Mouse (Mus musculus) Muller cell, postnatal 12 days (primary cell): Measurements from ENCODE around the gene Vti1a.

ENCODE experiments used
- DNase-seq: peaks from one replicate; pipeline ENCODE4 v3.0.0-alpha.2; 2015; ENCODE audit errors: inconsistent ontology term

Vti1a gene

DNA sequence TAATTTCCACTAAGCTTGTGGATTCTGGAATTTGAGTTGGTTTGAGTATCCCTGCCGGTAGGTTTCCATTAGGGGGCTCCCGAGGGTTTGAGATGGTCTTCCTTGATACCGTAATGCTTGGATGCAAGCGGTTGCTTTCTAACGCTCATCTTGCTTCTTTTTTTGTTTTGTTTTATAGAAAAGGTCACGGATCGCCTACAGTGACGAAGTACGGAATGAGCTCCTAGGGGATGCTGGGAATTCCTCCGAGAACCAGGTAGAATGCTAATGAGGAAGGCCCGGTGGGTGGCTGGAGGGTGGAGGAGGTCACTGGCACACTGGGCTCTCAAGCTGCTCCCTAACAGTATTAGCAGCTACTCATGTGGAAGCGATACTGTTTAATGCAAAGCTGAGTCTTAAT lies 64.7 kb downstream of the Vti1a start:
- DNase-seq = peak; percentile 38

DNA sequence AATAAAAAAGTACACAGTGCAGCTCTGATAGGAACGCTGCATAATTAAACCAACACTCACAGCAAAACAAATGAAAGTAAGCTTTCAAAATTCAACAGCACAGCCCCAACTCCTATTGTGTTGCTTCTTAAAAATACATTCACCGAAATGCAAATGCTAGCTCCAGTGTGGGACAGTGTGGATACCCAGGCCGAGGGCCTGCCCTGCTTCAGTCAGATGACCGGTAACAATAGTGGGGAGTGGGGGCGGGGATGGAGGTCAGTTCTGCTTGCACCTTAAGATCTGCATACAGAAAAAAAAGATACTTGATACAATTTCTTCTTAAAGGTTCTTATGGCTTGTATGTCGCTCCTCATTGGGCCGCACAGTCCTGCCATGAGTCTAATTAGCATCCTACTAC lies 65.2 kb downstream of the Vti1a start:
- DNase-seq = no peak

GRCm38 (mm10) chr19:55382745-55383144 lies 66.7 kb downstream of the Vti1a start:
- no peak for DNase-seq

- peak; percentile 92 for DNase-seq
Observed at GRCm38 (mm10) chr19:55384634-55385033, 68.5 kb downstream of the Vti1a start.

GRCm38 (mm10) chr19:55389019-55389418 lies 72.9 kb downstream of the Vti1a start:
- DNase-seq = no peak

GRCm38 (mm10) chr19:55390323-55390722 lies 74.2 kb downstream of the Vti1a start:
- DNase-seq = no peak

DNA sequence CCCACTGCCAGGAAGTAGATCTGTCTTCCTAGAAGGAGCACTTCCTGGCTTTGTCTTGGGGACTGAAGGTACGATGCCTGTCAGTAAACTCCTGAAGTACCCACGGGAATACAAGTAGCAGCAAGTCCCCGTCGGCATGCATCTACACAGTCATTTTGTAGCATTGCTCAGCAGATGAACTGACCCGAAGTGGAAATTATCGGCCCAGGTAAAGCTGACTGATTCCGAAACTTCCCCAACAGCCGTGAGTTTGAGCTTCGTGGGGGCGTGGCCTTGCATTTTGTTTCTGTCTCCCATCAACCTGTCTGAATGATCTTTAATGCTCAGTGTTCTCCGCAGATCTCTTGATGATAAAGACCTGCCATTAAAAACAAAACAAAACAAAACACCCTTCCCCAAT lies 85.5 kb downstream of the Vti1a start:
- no peak for DNase-seq

DNA sequence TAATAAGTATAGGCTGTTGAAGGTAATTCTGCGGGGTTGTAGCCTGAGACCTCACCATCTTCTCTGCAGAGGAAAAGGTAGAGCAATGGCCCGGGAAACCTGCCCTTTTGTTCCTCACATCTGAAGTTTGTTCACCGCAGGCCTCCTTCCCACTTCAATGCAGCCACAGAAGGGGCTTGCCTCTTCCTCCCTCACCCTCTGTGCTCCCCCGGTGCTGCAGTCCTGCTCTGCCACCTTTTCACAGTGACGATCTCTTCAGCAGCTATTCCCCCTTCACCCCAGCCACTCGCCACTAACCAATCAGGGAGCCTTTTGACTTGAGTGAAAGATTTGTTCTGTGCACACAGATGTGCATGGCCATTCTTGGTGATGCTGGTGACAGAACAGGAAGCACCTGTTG lies 92.4 kb downstream of the Vti1a start:
- DNase-seq = no peak

GRCm38 (mm10) chr19:55411415-55411814 lies 95.3 kb downstream of the Vti1a start:
- no peak for DNase-seq

GRCm38 (mm10) chr19:55411894-55412293 lies 95.8 kb downstream of the Vti1a start:
- no peak for DNase-seq

- DNase-seq = peak; percentile 60
Observed at GRCm38 (mm10) chr19:55414050-55414449, 98.0 kb downstream of the Vti1a start.

- DNase-seq = no peak
Observed at GRCm38 (mm10) chr19:55418756-55419155, 102.7 kb downstream of the Vti1a start.

DNA sequence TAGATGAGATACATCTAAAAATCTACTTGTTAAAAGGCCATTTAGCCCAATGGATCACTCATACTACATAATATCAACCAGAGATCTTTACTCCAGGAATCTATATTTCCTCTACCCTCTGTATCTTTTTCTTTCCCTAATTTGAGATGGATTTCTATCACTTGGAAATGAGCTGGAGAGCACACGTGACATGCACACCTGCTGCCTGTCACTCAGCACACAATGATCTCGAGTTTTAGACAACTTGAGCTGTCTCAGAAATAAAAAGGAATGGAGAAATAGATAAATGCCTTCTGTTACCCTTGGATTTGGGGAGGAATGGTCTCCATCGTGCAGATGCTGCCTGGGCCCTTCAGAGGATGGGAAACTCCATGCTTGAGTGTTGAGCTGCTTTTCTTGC lies 103.9 kb downstream of the Vti1a start:
- DNase-seq = no peak

GRCm38 (mm10) chr19:55421816-55422215 lies 105.7 kb downstream of the Vti1a start:
- DNase-seq = no peak

DNA sequence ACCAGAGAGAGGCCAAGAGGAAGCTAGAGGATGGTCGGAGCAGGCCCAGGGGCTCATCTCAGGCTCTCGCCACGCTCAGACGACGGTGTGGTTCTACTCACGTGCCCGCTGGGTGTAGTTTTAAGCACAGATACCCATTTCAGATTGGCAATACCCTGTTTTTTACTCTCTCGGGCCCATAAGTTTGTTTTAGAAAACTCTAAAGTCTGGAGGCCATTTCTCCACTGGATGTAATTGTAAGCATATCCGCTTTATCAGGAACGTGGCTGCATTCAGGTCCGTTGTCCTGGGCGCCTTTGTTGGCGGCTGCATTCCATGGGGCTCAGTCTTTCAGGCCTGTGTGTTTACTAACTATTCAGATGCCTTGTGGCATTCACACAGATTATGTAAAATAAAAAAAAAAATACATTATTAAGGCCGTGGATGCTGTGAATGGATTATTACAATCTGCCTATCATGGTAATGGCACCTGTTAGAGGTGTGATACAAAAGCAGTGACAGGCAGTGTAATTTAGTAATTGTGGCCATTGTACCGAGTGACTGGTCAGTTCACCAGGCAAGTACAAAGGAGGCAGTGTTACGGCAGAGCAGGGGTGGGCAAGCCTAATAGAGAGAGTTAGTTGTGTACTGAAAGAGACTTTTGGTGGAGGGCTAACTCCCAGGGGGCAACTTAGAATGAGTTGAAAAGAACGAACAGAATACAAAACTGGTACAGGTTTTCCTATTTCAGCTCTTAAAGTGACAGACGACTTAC lies 106.4 kb downstream of the Vti1a start:
- DNase-seq = peak; percentile 47

DNA sequence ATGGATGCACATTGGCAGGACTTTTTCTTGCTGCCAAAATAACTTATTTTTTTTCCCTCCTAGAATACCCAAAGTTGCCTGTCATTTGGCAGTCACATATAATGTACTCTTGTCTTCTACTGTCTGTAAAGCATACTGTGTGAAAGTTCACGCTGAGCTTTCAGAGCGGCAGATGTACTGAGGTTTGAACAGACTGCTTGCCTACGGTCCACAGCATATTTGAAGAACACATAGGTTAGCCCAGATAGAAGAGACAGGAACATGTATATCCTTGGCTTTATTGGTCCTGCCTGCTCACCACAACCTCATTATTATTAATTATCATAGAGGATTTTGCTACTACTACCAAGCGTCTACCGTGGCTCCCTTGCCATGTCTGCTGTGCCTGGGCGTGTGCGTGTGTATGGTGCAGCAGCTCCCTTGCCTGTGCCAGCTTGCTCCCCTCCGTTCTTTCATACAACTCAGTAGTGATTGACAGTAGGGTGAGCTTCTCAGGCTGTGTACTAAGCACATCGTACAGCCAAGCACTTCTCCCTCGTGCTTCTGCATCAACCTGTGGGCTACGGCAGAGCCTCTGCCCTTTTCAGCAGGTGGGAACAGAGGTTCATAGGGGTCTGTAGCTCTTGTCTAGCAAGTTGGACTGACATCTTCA lies 107.1 kb downstream of the Vti1a start:
- DNase-seq = no peak

- peak; percentile 91 for DNase-seq
Observed at GRCm38 (mm10) chr19:55423952-55424351, 107.9 kb downstream of the Vti1a start.

GRCm38 (mm10) chr19:55424507-55424906 lies 108.4 kb downstream of the Vti1a start:
- DNase-seq = no peak

DNA sequence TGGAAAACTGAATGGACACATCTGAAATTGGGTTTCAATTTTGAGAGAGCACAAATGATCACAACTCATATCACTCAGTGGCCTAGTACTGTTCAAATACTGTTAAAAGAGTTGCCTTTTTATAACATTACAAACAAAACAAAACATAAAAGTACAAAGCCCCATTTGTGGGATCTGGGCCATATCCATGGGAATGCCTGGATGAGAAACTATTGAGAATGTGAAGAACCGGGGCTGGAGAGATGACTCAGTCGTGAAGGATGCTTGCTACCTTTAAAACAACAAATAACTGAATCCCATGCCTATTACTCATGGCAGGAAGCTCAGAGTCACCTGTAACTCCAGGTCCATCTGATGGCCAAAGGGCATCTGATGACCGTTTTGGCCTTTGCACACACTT lies 124.2 kb downstream of the Vti1a start:
- peak; percentile 66 for DNase-seq

DNA sequence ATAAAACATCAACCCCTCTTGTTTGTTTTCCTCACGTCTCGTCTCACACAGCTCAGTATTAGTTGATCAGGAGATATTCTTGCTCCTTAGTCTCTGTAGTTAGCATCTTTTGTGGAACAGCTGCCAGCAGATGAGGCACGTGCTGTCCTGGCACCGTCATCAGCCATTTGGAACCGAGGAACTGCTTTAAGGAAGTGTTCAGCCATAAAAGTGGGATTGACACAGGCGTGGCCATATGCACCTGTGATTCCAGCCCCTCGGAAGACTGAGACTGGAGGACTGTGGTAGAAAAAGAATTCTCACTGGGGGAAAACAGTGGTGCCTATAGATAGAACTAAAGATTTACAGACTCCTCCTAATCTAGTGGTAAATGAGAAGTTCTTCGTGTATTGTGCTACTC lies 127.5 kb downstream of the Vti1a start:
- DNase-seq = no peak

GRCm38 (mm10) chr19:55449084-55449483 lies 133.0 kb downstream of the Vti1a start:
- DNase-seq = peak; percentile 46

GRCm38 (mm10) chr19:55449506-55449905 lies 133.4 kb downstream of the Vti1a start:
- no peak for DNase-seq

DNA sequence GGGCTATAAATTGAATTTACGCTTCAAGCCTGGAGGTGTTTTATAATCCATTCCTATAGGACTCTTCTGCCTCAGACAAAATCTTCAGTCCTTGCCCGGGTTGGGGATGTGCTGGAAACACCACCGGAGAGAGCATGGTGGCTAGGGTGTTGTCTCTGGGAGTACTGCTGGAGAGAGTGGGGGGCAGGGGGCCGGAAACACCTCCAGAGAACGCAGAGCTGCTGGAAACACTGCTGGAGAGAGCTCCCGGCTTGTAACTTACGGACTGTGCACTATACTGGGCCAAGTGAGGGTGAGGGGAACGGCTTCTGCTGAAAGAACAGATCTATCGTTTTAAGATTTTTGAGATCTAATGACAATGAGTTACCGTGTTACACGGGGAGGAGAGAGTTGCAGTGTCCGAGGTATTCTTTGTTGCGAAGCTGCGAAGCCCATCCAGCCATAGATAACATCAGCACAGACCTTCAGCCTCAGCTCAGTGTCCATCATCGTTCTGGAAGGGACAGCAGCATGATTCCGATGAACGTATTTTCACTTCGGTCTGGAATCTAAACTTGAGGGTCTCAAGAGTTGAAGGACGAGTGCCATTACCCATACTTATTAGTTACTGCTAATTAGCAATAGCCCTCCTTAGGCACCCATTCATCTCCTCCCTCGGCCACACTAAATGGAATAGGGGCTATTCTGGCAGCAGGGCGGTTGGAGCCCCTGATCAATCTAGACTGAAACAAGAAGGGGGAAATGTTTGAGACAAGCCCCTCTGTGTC lies 140.4 kb downstream of the Vti1a start:
- DNase-seq = no peak
